Mouse (Mus musculus): Measurements from ENCODE around the gene Ciao2b.

- TF ChIP-seq POLR2A (IDR thresholded peaks at IDR 0.05; ENCODE audit: control insufficient read depth, low read depth, low read length) (no peak), CTCF (IDR thresholded peaks at IDR 0.05; ENCODE audit: control insufficient read depth, insufficient read depth, insufficient replicate concordance, low read depth, low read length) (no peak)
Observed at GRCm38 (mm10) chr8:104601386-104601785, 40.4 kb downstream of the Ciao2b start.

Measured in testis, adult 2 months (tissue).